In genomic region chr17:31564858-31565140, GRCm38 (mm10) we compare ENCODE assay signal across 9 mouse cellular contexts. TPM values are rescaled to one million over a fixed set of nuclear protein-coding genes. Genes with fewer than 3 reads are reported as not detected.
DNase-seq lines count a peak whose midpoint lies in the region; ATAC-seq and TF ChIP-seq lines count a peak whose summit lies in the region.
"Had no signal": no experiment of that assay in that cellular context is flagged by ENCODE, and none has a peak within 500 bp of the region (broad histone marks: within the 10 kb centered on the region; RNA-seq: fewer than 3 reads in every experiment).

No protein-coding gene starts in this region.

- no peaks in the 10 kb centered on the region for H3K36me3 ChIP-seq in kidney, embryonic 14.5 days (ENCODE audit: control insufficient read depth, insufficient read depth, low read length)
- H3K36me3 ChIP-seq in hindbrain, embryonic 12.5 days: no peaks in the 10 kb centered on the region
- no peaks in the 10 kb centered on the region; the same call in 1 of the 2 replicates for H3K36me3 ChIP-seq in midbrain, embryonic 13.5 days

- peak overlapping the region; percentile 86 for H3K4me3 ChIP-seq in kidney, embryonic 14.5 days (ENCODE audit: low read length)
- peak overlapping the region; percentile 88 for H3K4me3 ChIP-seq in bone marrow macrophage, adult 2 months (ENCODE audit: insufficient read depth, low read length)
- H3K4me3 ChIP-seq in hindbrain, embryonic 12.5 days: peak overlapping the region; percentile 60
- peak overlapping the region; percentile 78 for H3K4me3 ChIP-seq in midbrain, embryonic 13.5 days (replicated peaks)

- H3K4me2 ChIP-seq in kidney, embryonic 14.5 days (replicated peaks; ENCODE audit: low read depth, low read length): peak overlapping the region; percentile 85
- peak overlapping the region; percentile 83 for H3K4me2 ChIP-seq in hindbrain, embryonic 12.5 days (replicated peaks)
- H3K4me2 ChIP-seq in midbrain, embryonic 13.5 days (replicated peaks): peak overlapping the region; percentile 84

- H3K9me3 ChIP-seq in kidney, embryonic 14.5 days (ENCODE audit: control insufficient read depth, low read length): no peaks in the 10 kb centered on the region
- H3K9me3 ChIP-seq in hindbrain, embryonic 12.5 days (replicated peaks): no peaks in the 10 kb centered on the region
- no peaks in the 10 kb centered on the region for H3K9me3 ChIP-seq in midbrain, embryonic 13.5 days

- H3K27me3 ChIP-seq in kidney, embryonic 14.5 days (ENCODE audit: control insufficient read depth, insufficient read depth, low read length): no peaks in the 10 kb centered on the region
- no peaks in the 10 kb centered on the region for H3K27me3 ChIP-seq in hindbrain, embryonic 12.5 days
- no peaks in the 10 kb centered on the region for H3K27me3 ChIP-seq in midbrain, embryonic 13.5 days
- H3K27me3 ChIP-seq: Patski had no signal

- H3K9ac ChIP-seq in kidney, embryonic 14.5 days (ENCODE audit: low read depth, low read length): peak overlapping the region; percentile 91
- H3K9ac ChIP-seq in hindbrain, embryonic 12.5 days: peak overlapping the region; percentile 84
- H3K9ac ChIP-seq in midbrain, embryonic 13.5 days (replicated peaks): peak overlapping the region; percentile 95

- WGBS in kidney, embryonic 14.5 days: 0% methylated on average over 18 of the region's 44 CpGs
- 0% methylated on average over 15 of the region's 44 CpGs for WGBS in hindbrain, embryonic 12.5 days
- no CpG with 5 or more reads among the region's 44 CpGs for WGBS in midbrain, embryonic 13.5 days

- TF ChIP-seq POLR2A in bone marrow macrophage, adult 2 months (IDR thresholded peaks at IDR 0.05; ENCODE audit: borderline replicate concordance, low read depth, low read length): no peak

- H3K27ac ChIP-seq in kidney, embryonic 14.5 days (ENCODE audit: low read depth, low read length): peak overlapping the region; percentile 89
- peak overlapping the region; percentile 44 for H3K27ac ChIP-seq in bone marrow macrophage, adult 2 months (ENCODE audit: insufficient read depth, low read depth, low read length)
- peak overlapping the region; percentile 99 for H3K27ac ChIP-seq in hindbrain, embryonic 12.5 days
- H3K27ac ChIP-seq in midbrain, embryonic 13.5 days: peak overlapping the region; percentile 99

- no peak for ATAC-seq in kidney, embryonic 14.5 days (ENCODE audit: low FRiP score, low TSS enrichment)
- ATAC-seq in hindbrain, embryonic 12.5 days (ENCODE audit: low FRiP score): no peak
- ATAC-seq in midbrain, embryonic 13.5 days: no peak
- ATAC-seq in CD4-positive, CD25-positive, alpha-beta regulatory T cell, adult 4 months: no peak

- H3K4me1 ChIP-seq in kidney, embryonic 14.5 days (ENCODE audit: control insufficient read depth, insufficient read depth, low read length): peaks cover 25% of the 10 kb centered on the region
- peaks cover 19% of the 10 kb centered on the region for H3K4me1 ChIP-seq in bone marrow macrophage, adult 2 months (ENCODE audit: control insufficient read depth, insufficient read depth, low read length)
- H3K4me1 ChIP-seq in hindbrain, embryonic 12.5 days: peaks cover 35% of the 10 kb centered on the region
- peaks cover 46% of the 10 kb centered on the region for H3K4me1 ChIP-seq in midbrain, embryonic 13.5 days (replicated peaks)

- intact Hi-C loops in left cerebral cortex, postnatal 25 days (cut with DNase I): loop anchor here (2.0 kb wide), 2 partner anchors 44 to 94 kb away; partner anchors contain the start of genes Ndufv3 and U2af1

- no peak for TF ChIP-seq CTCF in bone marrow macrophage, adult 2 months (IDR thresholded peaks at IDR 0.05; ENCODE audit: low read depth, low read length)

- DNase-seq in kidney, postnatal 10 days: no peak
- no peak for DNase-seq in left cerebral cortex, postnatal 25 days (ENCODE audit: low spot score in 2 of 2)
- no peak for DNase-seq in left cerebral cortex, adult 18-20 months (ENCODE audit: low spot score in 2 of 2)

RNA-seq across cellular contexts. Expression of gene Pknox1, which starts 0.3 kb away (rescaled TPM):
- 27.1 and 44.0 TPM in 2 replicates for polyA plus RNA-seq in kidney, embryonic 14.5 days (2014; fragmentation: Nextera tagmentation; extraction: Ambion mirVana)
- polyA plus RNA-seq in bone marrow macrophage, adult 2 months (2012; ENCODE audit: insufficient read depth, insufficient read length, missing spikeins): 14.3 and 18.6 TPM in 2 replicates
- 39.8 and 40.2 TPM in 2 replicates for polyA plus RNA-seq in hindbrain, embryonic 12.5 days (2016; fragmentation: Nextera tagmentation; extraction: Ambion mirVana)
- 23.8 and 24.6 TPM in 2 replicates for polyA plus RNA-seq in midbrain, embryonic 13.5 days (2015; fragmentation: Nextera tagmentation; extraction: Ambion mirVana)
- total RNA-seq in left cerebral cortex, postnatal 25 days (2021): 10 to 100 TPM; 14.7 to 20.0 TPM
- 10 to 100 TPM; 15.5 to 16.7 TPM for total RNA-seq in left cerebral cortex, adult 18-20 months (2021)
- polyA plus RNA-seq in CD4-positive, CD25-positive, alpha-beta regulatory T cell, adult 4 months (2017; shearing (Covaris generic)): 10 to 100 TPM; 48.3 to 58.9 TPM

RNA-seq across cellular contexts. Expression of gene Ndufv3, which starts 44.9 kb away (rescaled TPM):
- 231 and 270 TPM in 2 replicates for polyA plus RNA-seq in kidney, embryonic 14.5 days (2014; fragmentation: Nextera tagmentation; extraction: Ambion mirVana)
- polyA plus RNA-seq in bone marrow macrophage, adult 2 months (2012; ENCODE audit: insufficient read depth, insufficient read length, missing spikeins): 132 and 146 TPM in 2 replicates
- polyA plus RNA-seq in hindbrain, embryonic 12.5 days (2016; fragmentation: Nextera tagmentation; extraction: Ambion mirVana): 230 and 273 TPM in 2 replicates
- polyA plus RNA-seq in midbrain, embryonic 13.5 days (2015; fragmentation: Nextera tagmentation; extraction: Ambion mirVana): 364 and 385 TPM in 2 replicates
- total RNA-seq in left cerebral cortex, postnatal 25 days (2021): 100 to 1,000 TPM; 265 to 268 TPM
- total RNA-seq in left cerebral cortex, adult 18-20 months (2021): 100 to 1,000 TPM; 232 to 236 TPM
- polyA plus RNA-seq in CD4-positive, CD25-positive, alpha-beta regulatory T cell, adult 4 months (2017; shearing (Covaris generic)): 100 to 1,000 TPM; 217 to 229 TPM

RNA-seq across cellular contexts. Expression of gene Wdr4, which starts 45.0 kb away (rescaled TPM):
- polyA plus RNA-seq in kidney, embryonic 14.5 days (2014; fragmentation: Nextera tagmentation; extraction: Ambion mirVana): 40.6 and 45.7 TPM in 2 replicates
- 11.3 and 13.8 TPM in 2 replicates for polyA plus RNA-seq in bone marrow macrophage, adult 2 months (2012; ENCODE audit: insufficient read depth, insufficient read length, missing spikeins)
- polyA plus RNA-seq in hindbrain, embryonic 12.5 days (2016; fragmentation: Nextera tagmentation; extraction: Ambion mirVana): 36.2 and 39.0 TPM in 2 replicates
- polyA plus RNA-seq in midbrain, embryonic 13.5 days (2015; fragmentation: Nextera tagmentation; extraction: Ambion mirVana): 39.6 and 43.1 TPM in 2 replicates
- 10 to 100 TPM; 25.4 to 25.6 TPM for total RNA-seq in left cerebral cortex, postnatal 25 days (2021)
- total RNA-seq in left cerebral cortex, adult 18-20 months (2021): 10 to 100 TPM; 22.7 to 24.3 TPM
- polyA plus RNA-seq in CD4-positive, CD25-positive, alpha-beta regulatory T cell, adult 4 months (2017; shearing (Covaris generic)): 10 to 100 TPM; 18.2 to 24.9 TPM

Comparison
In these comparisons a context has a peak if more than half of its experiments do, and no peak if none do; other contexts are left out.
1. H3K27ac ChIP-seq: peak in every context shown above with its lines; median percentile 99 in hindbrain, embryonic 12.5 days; 99 in midbrain, embryonic 13.5 days; 89 in kidney, embryonic 14.5 days; 44 in bone marrow macrophage, adult 2 months.